Mouse (Mus musculus) mouse trophoblast stem cell (cell line): ENCODE results near the gene Hnrnpa3.
"Not testable (repeated sequence)": the region's sequence is repeated elsewhere in the genome, so short reads cannot be mapped to it uniquely, and the experiment has no call there.

ENCODE experiments used
- in situ Hi-C, 2 experiments: fragments of 300-500 bp; cut with MseI, MboI; formaldehyde crosslinking; loops; 2 replicates in 1 of 2; 3 replicates in 1 of 2; pipeline ENCODE4 v1.15.1; 2025

Gene Hnrnpa3

DNA sequence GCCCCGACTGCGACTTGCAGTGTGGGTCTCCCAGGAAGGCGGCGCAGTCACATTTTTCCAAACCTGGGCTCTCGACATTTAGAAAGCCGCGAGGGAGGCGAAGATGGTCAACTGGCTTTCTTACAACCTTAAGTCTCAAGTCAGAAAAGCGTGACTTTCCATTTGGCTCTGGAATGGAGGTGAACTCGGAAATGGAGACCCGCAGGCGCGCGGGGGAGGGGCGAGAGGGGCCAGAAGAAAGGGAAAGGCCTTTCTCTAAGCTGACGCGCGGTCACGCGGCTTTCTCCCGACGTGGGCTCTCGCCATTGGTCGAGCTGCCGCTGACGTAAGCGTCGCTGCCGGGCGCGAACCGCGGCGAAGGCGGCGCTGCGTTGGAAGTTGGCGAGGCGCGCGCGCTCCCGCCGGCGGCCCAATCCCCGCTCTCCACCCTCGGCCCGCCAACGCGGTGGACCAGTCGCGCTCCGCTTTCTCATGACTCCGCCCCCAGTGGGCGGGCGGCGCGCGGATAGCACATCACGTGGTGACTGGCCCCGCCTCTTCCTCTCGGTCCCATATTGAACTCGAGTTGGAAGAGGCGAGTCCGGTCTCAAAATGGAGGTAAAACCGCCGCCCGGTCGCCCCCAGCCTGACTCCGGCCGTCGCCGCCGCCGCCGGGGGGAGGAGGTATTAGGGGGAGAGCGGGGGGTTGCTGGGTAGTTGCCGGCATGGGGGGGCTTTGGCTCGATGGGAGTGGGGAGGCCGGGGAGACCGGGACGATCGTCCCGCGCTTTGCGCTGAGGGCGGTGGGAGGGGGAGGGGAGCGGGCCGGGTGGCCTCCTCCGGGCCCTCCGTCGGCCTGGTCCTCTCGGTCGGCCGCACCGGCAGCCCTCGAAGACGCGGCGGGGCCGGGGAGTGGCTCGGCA lies at the start of gene Hnrnpa3:
TSS of gene Hnrnpa3 (plus strand) at position 535 of the 902 bp plus-strand sequence.
- in situ Hi-C loops = loop anchor here in 1 of 2 experiments (10.0 kb wide), 1 partner anchor 54 kb away; no protein-coding TSS in a partner anchor

GRCm38 (mm10) chr2:75609971-75610370 lies 49.1 kb upstream of the Hnrnpa3 start:
- in situ Hi-C loops = loop anchor here (5.0 to 10.0 kb wide), 2 partner anchors 45 to 172 kb away; partner anchors contain the start of gene Hnrnpa3 (in 1 of the 2)

DNA sequence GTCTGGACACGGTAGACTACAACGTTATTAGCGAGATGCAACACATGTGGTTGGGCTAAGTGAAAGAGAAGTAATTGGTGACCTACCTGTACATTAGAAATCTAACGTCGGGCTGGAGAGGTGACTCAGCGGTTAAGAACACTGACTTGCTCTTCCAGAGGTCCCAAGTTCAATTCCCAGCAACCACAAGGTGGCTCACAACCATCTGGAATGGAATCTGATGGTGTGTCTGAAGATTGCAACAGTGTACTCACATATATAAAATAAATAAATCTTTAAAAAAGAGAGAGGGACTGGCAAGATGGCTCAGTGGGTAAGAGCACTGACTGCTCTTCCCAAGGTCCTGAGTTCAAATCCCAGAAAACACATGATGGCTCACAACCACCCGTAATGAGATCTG lies 48.5 kb upstream of the Hnrnpa3 start:
- in situ Hi-C loops = not testable (repeated sequence)

GRCm38 (mm10) chr2:75611041-75611805 lies 47.8 kb upstream of the Hnrnpa3 start:
- in situ Hi-C loops = no loop called here

DNA sequence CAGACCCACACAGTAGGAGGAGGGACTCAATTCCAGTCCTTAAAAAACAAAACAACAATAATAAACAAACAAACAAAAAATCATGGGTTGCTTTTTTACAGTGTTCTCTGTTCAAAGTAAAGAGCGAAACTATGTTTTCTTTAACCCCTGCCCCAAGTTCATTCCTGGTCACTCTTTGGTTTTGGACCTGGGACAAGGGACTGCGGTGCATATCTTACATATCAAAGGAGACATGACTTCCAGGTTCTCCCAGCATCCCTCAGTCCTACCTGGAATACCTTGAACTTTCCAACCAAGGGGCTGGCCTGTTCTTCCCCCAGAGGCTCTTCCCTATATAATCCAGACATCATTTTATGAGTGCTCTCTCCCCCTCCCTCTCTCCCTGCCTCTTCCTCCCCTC lies 47.1 kb upstream of the Hnrnpa3 start:
- in situ Hi-C loops = no loop called here

DNA sequence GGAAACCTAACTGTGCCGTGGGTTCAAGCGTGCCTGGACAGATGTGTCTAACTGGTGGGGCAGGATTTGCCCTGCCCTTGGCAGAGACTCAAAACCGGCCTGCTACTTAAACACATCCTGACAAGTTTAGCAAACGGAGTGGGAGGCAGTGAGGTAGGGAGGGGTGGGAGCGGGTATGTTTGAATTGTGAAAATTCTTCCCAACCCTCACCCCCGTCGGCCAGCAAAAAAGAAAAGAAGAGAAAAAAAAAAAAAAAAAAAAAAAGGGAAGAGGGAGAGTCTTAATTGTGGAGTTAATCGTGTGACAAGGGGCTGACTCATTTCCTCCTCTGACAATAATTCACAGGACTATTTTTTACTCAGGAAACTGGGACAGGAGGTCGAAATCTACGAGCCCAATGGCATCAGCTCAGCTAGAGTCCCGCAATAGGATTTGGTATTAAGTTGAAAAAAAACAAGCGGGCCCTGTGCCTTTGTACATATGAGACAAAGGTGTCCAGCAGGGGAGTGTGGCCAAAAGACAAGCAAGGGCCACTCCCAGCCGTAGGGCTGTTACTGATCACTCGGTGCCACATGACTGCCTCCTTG lies 46.0 kb upstream of the Hnrnpa3 start:
- in situ Hi-C loops = no loop called here

DNA sequence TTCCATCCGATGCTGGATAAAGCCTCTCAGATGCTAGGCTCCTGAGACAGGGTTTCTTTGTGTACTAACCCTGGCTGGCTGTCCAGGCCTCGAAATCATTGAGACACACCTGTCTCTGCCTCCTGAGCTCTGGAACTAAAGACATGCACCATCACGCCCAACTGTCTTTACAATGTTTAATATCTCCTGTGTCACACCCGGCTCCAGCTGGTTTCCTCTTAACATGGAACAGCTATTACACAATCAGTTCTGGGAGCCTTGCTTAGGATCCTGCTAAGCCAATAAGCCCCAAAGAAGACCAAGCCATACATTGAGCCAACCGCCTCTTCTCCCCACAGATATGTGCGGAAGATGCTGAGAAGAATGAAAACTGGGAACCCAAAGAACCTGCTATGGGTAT lies 44.5 kb upstream of the Hnrnpa3 start:
- in situ Hi-C loops = no loop called here

GRCm38 (mm10) chr2:75616911-75617310 lies 42.1 kb upstream of the Hnrnpa3 start:
- in situ Hi-C loops = no loop called here

- in situ Hi-C loops = no loop called here
These were observed 40.3 kb upstream of the Hnrnpa3 start for GRCm38 (mm10) chr2:75618712-75619111.

GRCm38 (mm10) chr2:75621873-75622654 lies 37.0 kb upstream of the Hnrnpa3 start:
- in situ Hi-C loops = no loop called here

GRCm38 (mm10) chr2:75625086-75625485 lies 34.0 kb upstream of the Hnrnpa3 start:
- in situ Hi-C loops = no loop called here

- in situ Hi-C loops = no loop called here
These were observed 32.2 kb upstream of the Hnrnpa3 start for GRCm38 (mm10) chr2:75626597-75627440.

DNA sequence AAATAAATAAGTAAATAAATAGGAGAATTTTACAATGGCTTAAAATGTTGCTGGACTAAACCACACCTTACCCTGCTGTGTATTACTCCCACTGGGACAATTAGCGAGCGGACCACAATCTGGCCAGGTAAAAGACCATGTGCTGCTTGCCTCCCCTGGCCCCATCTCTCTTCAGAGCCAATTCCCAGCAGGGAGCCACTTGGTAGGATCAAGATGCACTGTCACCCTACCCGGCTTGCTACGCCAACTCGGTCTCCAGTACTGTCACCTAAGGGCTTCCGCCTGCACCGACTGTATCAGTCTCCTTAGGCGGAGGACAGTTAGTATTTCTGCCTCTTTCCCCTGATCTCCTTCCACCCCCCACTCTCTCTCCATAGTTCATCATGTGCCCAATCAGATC lies 30.6 kb upstream of the Hnrnpa3 start:
- in situ Hi-C loops = no loop called here

GRCm38 (mm10) chr2:75631421-75631820 lies 27.6 kb upstream of the Hnrnpa3 start:
- in situ Hi-C loops = no loop called here

DNA sequence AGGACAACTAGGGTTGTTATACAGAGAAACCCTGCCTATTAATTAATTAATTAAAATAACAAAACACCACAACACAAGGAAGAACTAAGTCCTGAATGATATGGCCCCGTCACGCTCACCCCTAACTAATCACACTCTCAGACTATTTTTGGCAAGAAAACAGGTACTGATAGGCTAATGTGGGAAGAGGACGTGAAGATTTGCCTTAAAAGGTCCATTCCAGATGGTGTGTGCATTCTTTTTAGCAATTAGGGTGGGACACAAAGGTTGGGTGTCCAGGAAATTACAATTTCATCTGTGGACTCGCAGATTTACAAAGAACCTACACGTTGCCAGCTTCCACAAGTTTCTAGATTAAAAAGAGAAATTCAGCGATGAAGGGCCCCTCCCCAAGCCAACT lies 27.0 kb upstream of the Hnrnpa3 start:
- in situ Hi-C loops = no loop called here

DNA sequence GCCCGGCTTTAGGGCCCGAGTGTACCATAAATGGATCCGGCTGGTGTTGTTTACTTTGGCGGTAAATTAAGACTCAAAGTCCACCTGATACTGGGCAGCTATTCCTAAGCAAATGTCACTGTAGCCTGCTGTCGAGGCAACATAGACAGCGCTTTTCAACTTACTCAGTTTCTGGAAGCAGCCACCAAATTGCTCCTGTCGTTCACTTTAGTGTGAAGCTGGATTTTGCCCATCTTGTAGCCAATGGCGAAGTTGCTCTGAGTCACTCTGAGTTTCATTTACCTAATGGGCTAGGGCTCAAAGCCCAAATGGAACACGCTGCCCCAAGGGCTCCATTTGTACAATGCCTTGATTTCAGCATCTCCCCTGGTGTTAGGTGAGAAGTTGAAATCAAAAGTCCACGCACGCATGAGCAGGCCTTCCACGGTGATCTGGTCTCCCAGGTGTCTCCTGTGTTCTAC lies 26.3 kb upstream of the Hnrnpa3 start:
- in situ Hi-C loops = no loop called here

DNA sequence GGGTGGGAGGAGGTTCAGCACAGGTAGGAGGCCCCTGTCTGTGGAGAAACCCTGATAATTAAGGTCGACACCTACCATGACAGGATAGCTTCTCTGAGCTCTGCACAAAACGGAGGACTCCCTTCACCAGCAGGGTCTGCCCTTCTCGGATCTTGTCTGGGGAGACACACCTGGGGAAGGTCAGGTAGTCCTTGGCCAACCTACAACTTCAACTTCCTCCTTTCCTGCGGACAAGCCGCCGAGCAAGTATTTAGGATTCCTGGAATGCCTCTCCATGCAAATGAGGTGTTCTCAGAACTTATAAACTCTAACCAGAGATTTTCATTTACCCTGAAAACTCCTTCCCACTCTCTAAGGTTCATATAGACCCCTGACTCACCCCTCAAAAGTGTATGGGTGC lies 25.7 kb upstream of the Hnrnpa3 start:
- in situ Hi-C loops = no loop called here

DNA sequence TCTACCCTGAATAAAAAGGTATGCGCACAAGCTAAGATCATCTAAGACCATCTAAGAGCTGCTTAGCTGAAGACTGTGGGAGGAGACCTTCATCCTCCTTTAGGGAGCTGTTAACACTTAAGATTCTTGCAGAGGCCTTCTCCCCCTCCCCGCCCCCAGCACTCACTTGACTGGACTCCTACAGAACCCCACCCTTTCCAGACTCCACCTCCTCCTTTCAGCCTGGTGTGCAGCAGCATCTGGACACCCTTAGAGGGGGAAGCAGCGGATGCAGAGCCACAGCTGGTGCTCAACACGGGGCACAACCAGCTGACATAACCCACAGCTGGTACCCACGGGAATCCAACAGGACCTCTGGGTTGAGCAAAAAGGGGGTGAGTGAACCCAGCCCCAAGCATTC lies 25.3 kb upstream of the Hnrnpa3 start:
- in situ Hi-C loops = no loop called here

DNA sequence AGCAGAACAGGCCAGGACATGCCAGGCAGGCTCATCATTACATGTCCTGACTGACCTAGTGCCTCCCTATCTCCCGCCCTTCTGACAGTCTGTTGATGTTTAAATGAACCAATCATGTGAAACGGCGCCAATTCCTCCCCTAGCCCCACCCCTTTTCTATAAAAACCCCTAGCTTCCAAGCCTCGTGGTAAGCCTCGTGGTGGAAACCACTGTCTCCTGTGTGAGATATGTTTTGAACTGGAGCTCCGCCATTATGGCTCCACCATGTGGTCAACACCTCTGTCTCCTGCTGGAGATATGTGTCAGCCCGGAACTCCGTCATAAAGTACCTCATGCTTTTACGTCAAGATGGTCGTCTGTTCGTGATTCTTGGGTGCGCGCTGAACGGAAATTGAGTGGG lies 24.6 kb upstream of the Hnrnpa3 start:
- in situ Hi-C loops = not testable (repeated sequence)
